Mouse (Mus musculus) adrenal gland, adult 8-10 months (tissue): ENCODE measurements around the gene Akt1s1. TPM values are rescaled to one million over a fixed set of nuclear protein-coding genes. Genes with fewer than 3 reads are reported as not detected.
A peak's percentile ranks its signal among the peaks of the same experiment; 100 is the strongest.

Experiments
- DNase-seq: peaks from one replicate; pipeline ENCODE4 v3.0.0; 2022
- total RNA-seq, 4 experiments: library from RNA; stranded (reverse); gene quantifications; 2 replicates each; pipeline ENCODE4 v1.2.4; 2022

Akt1s1 gene
- total RNA-seq, 4 experiments from 2014 or later = 106 to 137 (median 120) TPM

- DNase-seq = no peak
Observed at GRCm38 (mm10) chr7:44826771-44827170, 22.0 kb upstream of the Akt1s1 start.

- no peak for DNase-seq
Observed at GRCm38 (mm10) chr7:44828706-44829105, 20.1 kb upstream of the Akt1s1 start.

GRCm38 (mm10) chr7:44832763-44833162 lies 16.0 kb upstream of the Akt1s1 start:
- DNase-seq = no peak

DNA sequence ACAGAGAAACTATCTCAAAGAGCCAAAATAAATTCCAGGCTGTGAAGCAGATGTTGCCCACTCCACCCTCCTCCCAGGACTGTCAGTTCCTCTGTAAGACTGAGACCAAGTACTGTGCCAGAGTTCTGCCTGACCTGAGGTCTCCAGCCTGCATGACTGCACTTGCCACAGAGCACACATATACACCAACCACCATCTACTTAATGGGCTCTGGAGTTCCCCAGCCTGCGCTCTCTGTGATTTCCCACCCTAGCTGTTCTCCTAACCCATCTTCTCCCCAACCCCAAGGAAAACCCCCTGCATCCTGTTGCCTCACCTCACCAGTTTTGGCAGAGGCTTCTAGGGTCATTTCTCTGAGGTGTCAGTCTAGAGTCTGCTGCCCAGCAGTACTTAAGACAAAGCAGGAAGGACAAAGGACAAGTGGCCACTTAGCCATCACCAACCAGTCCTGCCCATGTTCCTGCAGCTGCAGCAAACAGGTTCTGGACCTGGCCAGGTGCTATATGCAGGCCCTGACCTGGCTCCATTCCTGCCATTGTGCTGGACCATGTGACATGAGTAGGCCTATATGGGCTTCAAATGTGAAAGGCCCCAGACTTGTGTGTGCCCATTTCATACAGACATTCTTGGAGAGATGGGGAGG lies 13.3 kb upstream of the Akt1s1 start:
- no peak for DNase-seq

- DNase-seq = no peak
Observed at GRCm38 (mm10) chr7:44836016-44836404, 12.8 kb upstream of the Akt1s1 start.

DNA sequence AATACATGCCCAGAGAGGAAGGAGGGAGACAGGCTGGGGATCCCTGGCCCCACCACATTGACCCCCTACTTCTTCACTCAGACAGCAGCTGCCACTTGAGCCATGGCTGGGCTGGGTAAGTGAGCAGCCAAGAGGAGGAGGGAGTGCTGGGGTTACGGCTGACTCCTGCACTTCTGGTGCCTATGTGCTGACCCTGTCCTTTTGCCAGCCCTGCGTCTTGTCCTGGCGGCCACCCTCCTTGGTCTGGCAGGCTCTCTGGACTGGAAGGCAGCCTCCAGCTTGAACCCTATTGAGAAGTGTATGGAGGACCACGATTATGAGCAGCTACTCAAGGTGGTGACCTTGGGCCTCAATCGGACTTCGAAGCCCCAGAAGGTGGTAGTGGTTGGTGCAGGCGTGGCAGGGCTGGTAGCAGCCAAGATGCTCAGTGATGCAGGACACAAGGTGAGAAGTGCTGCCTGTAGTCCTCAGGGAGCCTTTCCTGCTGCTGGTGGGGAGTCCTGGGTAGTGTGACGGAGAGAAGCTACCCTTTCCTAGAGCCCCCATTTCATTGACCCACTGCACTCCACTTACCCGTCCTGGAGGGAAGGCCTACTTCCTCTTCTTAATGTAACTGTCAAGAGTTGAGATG lies 12.3 kb upstream of the Akt1s1 start:
- no peak for DNase-seq

DNA sequence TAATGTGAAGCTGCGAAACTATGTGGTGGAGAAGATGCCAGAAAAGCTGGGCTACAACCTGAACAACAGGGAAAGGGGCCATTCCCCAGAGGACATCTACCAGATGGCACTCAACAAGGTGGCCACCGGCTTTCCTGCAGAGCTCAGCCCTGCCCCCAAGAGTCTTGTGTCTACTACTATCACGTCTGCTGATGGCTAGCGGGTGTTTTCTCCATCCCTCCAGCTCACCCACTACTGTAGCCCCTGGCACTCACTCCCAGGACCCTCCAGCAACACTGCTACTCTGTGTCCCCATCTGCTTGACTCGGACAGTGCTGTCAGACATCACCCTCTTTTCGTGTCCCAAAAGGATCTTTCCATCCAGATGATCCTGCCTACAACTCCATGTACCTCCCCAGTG lies 10.7 kb upstream of the Akt1s1 start:
- no peak for DNase-seq

DNA sequence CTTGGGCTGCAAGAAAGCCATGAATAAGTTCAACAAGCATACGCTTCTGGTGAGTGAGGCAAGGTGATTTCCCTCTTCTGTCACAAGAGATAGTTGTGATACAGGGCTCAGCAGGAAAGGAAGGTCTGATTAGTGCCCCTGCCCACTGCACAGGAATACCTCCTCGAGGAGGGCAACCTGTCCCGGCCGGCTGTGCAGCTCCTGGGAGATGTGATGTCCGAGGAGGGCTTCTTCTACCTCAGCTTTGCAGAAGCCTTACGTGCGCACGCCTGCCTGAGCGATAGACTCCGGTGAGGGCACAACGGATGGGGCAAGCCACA lies 9.7 kb upstream of the Akt1s1 start:
- DNase-seq = no peak

DNA sequence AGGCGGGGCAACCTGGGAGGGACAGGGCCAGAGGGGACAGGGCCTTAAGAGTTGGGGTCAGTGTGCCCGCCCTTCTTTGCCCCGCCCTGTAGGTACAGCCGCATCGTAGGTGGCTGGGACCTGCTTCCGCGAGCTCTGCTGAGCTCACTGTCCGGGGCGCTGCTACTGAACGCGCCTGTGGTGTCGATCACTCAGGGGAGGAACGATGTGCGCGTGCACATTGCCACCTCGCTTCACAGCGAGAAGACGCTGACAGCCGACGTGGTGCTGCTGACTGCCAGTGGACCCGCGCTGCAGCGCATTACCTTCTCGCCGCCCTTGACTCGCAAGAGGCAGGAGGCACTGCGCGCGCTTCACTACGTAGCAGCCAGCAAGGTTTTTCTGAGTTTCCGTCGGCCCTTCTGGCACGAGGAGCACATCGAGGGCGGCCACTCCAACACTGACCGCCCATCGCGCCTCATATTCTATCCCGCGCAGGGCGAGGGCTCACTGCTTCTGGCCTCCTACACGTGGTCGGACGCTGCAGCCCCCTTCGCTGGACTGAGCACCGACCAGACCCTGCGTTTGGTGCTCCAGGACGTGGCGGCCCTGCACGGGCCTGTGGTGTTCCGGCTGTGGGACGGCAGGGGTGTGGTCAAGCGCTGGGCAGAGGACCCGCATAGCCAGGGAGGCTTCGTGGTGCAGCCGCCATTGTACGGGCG lies 9.2 kb upstream of the Akt1s1 start:
- DNase-seq = no peak

DNA sequence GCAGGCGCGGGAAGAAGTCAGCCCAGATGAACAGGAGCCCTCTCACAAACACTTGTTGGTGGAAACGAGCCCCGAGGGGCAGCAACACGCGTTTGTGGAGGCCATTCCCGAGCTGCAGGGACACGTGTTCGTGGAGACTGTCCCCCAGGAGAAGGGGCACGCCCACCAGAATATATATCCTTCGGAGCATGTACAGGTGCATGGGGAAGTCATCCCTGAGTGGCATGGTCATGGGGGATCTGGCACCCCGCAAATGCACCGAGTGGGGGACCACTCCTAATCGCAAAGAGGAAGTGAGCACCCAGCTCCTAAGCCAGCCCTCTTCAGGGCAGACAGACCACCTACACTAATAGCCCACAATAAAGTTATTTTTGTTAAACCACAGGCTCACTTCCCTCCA lies 8.4 kb upstream of the Akt1s1 start:
- DNase-seq = no peak

GRCm38 (mm10) chr7:44841825-44842463 lies 6.8 kb upstream of the Akt1s1 start:
- no peak for DNase-seq

DNA sequence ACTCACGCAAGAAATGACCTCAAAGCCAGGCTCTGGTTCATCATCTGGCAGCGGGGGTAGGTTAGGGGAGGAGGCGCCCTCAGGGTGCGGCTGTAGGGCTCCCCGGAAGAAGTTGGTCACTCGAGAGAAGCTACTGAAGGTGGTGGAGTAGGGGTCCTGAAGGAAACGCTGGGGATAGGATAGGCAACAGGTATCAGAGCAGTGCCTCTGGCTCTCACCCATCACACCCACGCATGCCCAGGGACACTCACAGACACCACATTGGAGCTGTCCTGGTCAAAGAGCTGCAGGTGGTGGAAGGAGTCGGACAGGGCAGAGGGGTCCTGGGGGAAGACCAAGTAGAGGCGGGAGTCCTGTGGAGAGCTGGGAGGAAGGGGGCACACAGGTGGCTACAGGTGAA lies 3.8 kb upstream of the Akt1s1 start:
- no peak for DNase-seq

- DNase-seq = no peak
Observed at GRCm38 (mm10) chr7:44846804-44847203, 2.0 kb upstream of the Akt1s1 start.

DNA sequence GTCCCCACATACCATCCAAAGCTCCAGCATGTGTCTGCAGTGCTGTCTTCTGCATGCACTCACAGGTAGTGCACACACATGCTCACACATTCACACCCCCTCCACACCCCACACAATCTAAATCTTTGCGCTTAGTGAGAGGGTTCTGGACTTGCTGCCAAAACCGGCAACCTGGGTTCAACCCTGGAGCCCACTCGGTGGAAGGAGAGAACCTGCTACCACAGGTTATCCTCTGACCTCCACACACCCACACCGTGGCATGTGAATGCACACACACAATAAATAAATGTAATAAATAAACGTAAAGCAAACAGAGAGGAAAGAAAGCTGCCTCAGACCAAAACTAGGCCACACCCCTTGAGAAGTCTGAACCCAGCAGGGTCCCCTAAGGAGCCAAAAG lies 1.0 kb upstream of the Akt1s1 start:
- DNase-seq = no peak

DNA sequence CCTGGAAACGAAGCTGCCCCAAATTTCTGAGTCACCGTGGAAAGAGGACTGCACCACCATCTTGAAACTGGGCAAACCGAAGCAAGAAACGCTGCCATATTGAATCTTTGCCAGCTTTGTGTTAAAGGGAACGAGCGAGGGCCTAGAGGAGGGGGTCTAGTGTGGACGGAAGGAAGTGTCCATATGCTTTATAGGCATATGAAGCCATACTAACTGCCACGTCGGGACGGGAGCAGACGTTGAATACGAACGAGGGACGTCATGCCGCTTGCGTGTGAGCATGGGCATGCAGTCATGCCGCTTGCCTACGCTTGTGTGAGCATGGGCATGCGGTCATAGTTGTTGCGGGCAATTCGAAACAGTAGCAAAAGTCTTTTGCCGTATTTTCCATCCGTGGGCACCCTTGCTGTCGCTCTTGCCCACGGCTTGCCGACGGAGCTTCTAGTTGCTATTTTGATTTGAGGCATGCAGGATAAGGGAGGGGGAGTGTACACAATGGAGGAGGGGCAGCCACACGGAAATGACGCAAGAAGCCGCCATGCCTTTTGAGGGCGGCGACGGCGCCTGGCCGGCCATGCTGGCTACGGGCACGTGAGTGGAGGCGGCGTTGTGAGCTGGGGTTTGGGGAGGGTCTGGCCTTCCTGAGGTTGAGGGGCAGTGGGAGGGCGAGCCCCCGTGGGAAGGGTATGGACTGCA lies 773 bp downstream of the Akt1s1 start:
- DNase-seq = peak; percentile 92

DNA sequence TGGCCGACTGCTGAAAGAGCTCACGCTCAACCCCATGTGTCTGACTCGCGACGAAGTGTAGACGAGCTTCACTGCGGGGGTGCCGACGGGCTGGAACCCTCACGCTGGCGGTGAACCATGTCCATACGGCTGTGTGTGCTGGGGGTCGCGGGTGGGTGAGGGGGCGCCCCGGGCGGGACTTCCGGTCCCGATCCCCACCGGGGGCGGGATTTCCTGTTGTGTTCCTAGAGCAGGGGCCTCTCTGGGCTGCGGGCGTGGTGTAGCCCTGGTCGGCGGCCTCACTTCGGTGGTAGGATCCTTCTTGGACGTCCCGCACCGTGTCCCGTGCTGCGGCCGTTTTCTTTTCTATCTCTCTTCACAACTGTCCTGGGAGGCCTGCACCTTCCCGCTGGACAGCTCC lies 1.4 kb downstream of the Akt1s1 start:
- peak; percentile 72 for DNase-seq

- no peak for DNase-seq
Observed at GRCm38 (mm10) chr7:44850789-44851624, 2.2 kb downstream of the Akt1s1 start.

GRCm38 (mm10) chr7:44851625-44852234 lies 2.9 kb downstream of the Akt1s1 start:
- no peak for DNase-seq

DNA sequence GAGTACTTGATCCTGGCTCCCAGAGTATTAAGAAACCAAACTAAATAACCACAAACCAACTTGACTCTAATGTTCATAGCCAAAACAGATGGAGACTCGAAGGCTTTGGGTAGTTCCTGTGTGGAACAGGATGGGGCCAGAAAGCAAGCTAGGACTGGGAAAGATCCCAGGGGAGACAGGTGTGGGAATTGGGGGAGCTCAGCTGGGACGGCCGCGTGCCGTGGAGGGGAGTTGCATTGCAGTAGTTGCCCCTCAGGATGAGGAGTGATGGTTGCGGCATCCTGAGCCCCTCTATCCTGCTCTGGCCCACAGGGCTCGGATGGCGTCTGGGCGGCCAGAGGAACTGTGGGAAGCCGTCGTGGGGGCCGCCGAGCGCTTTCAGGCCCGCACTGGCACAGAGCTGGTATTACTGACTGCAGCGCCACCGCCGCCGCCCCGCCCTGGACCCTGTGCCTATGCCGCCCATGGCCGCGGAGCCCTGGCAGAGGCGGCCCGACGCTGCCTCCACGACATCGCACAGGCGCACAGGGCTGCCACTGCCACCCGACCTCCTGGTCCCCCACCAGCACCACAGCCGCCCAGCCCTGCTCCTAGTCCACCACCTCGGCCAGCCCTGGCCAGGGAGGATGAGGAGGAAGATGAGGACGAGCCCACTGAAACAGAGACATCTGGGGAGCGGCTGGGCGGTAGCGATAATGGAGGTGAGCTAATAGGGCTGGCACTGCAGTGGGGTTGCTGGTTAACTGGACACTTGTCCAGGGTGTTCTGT lies 3.7 kb downstream of the Akt1s1 start:
- DNase-seq = no peak

DNA sequence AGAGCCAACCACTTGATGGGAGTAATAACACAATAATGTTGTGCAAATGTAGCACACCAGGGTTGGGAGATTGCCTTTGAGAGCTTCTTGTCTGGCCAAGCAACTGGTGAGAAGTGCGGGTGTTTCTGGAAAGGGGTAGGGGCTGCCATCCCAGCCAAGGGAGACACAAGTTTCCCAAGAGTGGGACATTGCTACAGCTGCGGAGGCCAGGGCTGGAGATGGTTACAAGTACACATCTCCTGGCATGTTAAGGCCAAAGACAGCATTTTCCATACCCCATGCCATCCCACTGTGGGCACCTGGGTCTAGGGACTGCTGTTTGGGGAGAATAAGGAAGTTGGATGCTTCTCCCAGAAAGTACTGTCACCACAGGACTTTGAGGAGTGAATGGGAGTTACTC lies 4.3 kb downstream of the Akt1s1 start:
- DNase-seq = no peak
